Mouse (Mus musculus) liver, postnatal 0 days (tissue): ENCODE data around the gene Ddx4.

Source experiments
- CTCF ChIP-seq: sonication (generic); IDR thresholded peaks from 2 replicates; pipeline ENCODE4 v1.5.1; 2016; ENCODE audit warnings: antibody characterized with exemption, low read depth
- EP300 ChIP-seq: IDR thresholded peaks from 2 replicates; pipeline ENCODE4 v1.6.1; 2016; ENCODE audit warnings: antibody characterized with exemption, low read depth, mild to moderate bottlenecking

- TF ChIP-seq CTCF: no peak
- TF ChIP-seq EP300: no peak
These were observed 15.8 kb downstream of the Ddx4 start for GRCm38 (mm10) chr13:112636498-112636897.
